In the genomic region with DNA sequence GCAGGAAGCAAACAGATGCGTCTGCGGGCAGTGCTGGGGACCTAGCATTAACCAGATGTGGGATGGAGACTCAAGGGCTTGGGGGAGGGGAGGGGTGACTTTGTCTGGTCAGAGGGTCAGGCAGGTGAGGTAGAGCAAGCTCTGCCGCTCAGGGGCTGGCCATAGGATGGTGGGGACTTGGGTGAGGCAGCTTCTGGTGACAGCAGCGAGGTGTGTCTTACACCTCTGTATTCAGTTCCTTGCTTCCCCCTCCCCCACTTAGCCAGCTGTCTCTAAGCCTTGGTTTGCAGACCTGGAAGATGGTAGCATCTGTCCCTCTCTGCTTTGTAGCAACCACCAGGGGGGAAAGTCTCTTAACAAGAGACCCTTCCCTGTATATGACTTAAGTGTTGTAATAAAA, we compare ENCODE assay signal across 22 mouse cellular contexts.
DNase-seq lines count a peak whose midpoint lies in the region; ATAC-seq lines count a peak whose summit lies in the region.
"Had no signal": no experiment of that assay in that cellular context is flagged by ENCODE, and none has a peak within 500 bp of the region (broad histone marks: within the 10 kb centered on the region; RNA-seq: fewer than 3 reads in every experiment).

No protein-coding gene starts in this region.

- H3K4me3 ChIP-seq in hindbrain, embryonic 10.5 days, result no peak overlapping the region
- no peak overlapping the region for H3K4me3 ChIP-seq in hindbrain, embryonic 13.5 days
- no peak overlapping the region for H3K4me3 ChIP-seq in limb, embryonic 10.5 days
- H3K4me3 ChIP-seq: erythroblast, embryonic 14.5 days; heart, embryonic 10.5 days; limb, embryonic 13.5 days; lung, embryonic 15.5 days had no signal

- peaks cover 55% of the 10 kb centered on the region for H3K4me1 ChIP-seq in hindbrain, embryonic 10.5 days (replicated peaks)
- peaks cover 33% of the 10 kb centered on the region for H3K4me1 ChIP-seq in hindbrain, embryonic 13.5 days (replicated peaks)
- peaks cover 66% of the 10 kb centered on the region for H3K4me1 ChIP-seq in limb, embryonic 10.5 days

- H3K36me3 ChIP-seq in hindbrain, embryonic 10.5 days, result no peaks in the 10 kb centered on the region
- no peaks in the 10 kb centered on the region for H3K36me3 ChIP-seq in hindbrain, embryonic 13.5 days
- H3K36me3 ChIP-seq in limb, embryonic 10.5 days, result no peaks in the 10 kb centered on the region
- H3K36me3 ChIP-seq: heart, embryonic 10.5 days; limb, embryonic 13.5 days; lung, embryonic 15.5 days had no signal

- no peak overlapping the region for H3K9ac ChIP-seq in hindbrain, embryonic 13.5 days
- H3K9ac ChIP-seq: forebrain, postnatal 0 days; hindbrain, embryonic 14.5 days; limb, embryonic 13.5 days; lung, embryonic 15.5 days had no signal

- intact Hi-C loops in left cerebral cortex, postnatal 36 days (cut with DNase I), result loop anchor here (5.0 kb wide), 1 partner anchor 43 kb away; no protein-coding TSS in a partner anchor

- no peak for DNase-seq in hindbrain, embryonic 10.5 days (ENCODE audit: low spot score)
- DNase-seq in thymus, postnatal 4 days, result peak; percentile 16
- no peak for DNase-seq in thymus, adult 18-20 months
- DNase-seq in limb, embryonic 10.5 days (ENCODE audit: low spot score), result no peak
- no peak for DNase-seq in left cerebral cortex, postnatal 36 days (ENCODE audit: low spot score in 2 of 2)
- DNase-seq in right cerebral cortex, postnatal 4 days, result no peak
- DNase-seq: B cell, adult 2 months; cerebellum, adult 11-12 months; forebrain, postnatal 0 days; gastrocnemius, postnatal 14 days; kidney, postnatal 25 days; midbrain, embryonic 14.5 days; right cerebral cortex, adult 18-20 months had no signal

- WGBS in hindbrain, embryonic 10.5 days, result 62% methylated on average over 4 of the region's 4 CpGs
- 80% methylated on average over 4 of the region's 4 CpGs for WGBS in hindbrain, embryonic 13.5 days
- 42% methylated on average over 4 of the region's 4 CpGs for WGBS in limb, embryonic 10.5 days

- ATAC-seq in hindbrain, embryonic 13.5 days (ENCODE audit: low FRiP score), result no peak
- ATAC-seq: forebrain, postnatal 0 days; intestine, postnatal 0 days had no signal

- H3K4me2 ChIP-seq in hindbrain, embryonic 13.5 days, result no peak overlapping the region
- H3K4me2 ChIP-seq: hindbrain, embryonic 14.5 days; limb, embryonic 13.5 days; liver, embryonic 11.5 days; lung, embryonic 15.5 days had no signal

- H3K27me3 ChIP-seq in hindbrain, embryonic 10.5 days (ENCODE audit: insufficient read depth, poor library complexity, severe bottlenecking), result 0 out of 2 replicates have a peak, but pooled peaks cover 10% of the 10 kb centered on the region
- 0 out of 2 replicates have a peak, but pooled peaks cover 3% of the 10 kb centered on the region for H3K27me3 ChIP-seq in hindbrain, embryonic 13.5 days
- H3K27me3 ChIP-seq in limb, embryonic 10.5 days (ENCODE audit: low read depth, poor library complexity, severe bottlenecking), result peaks cover 18% of the 10 kb centered on the region; the same call in 1 of the 2 replicates
- H3K27me3 ChIP-seq: lung, embryonic 15.5 days had no signal

- no peaks in the 10 kb centered on the region for H3K9me3 ChIP-seq in hindbrain, embryonic 10.5 days
- no peaks in the 10 kb centered on the region for H3K9me3 ChIP-seq in hindbrain, embryonic 13.5 days
- H3K9me3 ChIP-seq in limb, embryonic 10.5 days (replicated peaks), result no peaks in the 10 kb centered on the region
- H3K9me3 ChIP-seq: heart, embryonic 10.5 days; limb, embryonic 13.5 days; lung, embryonic 15.5 days had no signal

- 0 out of 2 replicates have a peak overlapping the region, but pooled peaks have one; percentile 16 for H3K27ac ChIP-seq in hindbrain, embryonic 10.5 days
- H3K27ac ChIP-seq in hindbrain, embryonic 13.5 days, result no peak overlapping the region
- H3K27ac ChIP-seq in limb, embryonic 10.5 days, result peak overlapping the region; percentile 25; the same call in 1 of the 2 replicates
- H3K27ac ChIP-seq: hindbrain, embryonic 14.5 days; limb, embryonic 13.5 days; lung, embryonic 15.5 days; stomach, postnatal 0 days had no signal
